Mouse (Mus musculus) ES-E14 (cell line): ENCODE results near the gene Spef1.

Source experiments
- CHD2 ChIP-seq: IDR thresholded peaks from 2 replicates; pipeline ENCODE4 v1.6.1; 2014; ENCODE audit warnings: mild to moderate bottlenecking, low read depth, low read length, inconsistent platforms
- HCFC1 ChIP-seq: IDR thresholded peaks from 2 replicates; pipeline ENCODE4 v1.6.1; 2012; ENCODE audit warnings: low read length, inconsistent platforms, borderline replicate concordance; ENCODE audit not compliant: insufficient read depth
- MAFK ChIP-seq: IDR thresholded peaks from 2 replicates; pipeline ENCODE4 v1.6.1; 2014; ENCODE audit warnings: mild to moderate bottlenecking, low read depth, low read length, inconsistent platforms; ENCODE audit not compliant: insufficient read depth
- ZC3H11A ChIP-seq: IDR thresholded peaks from 2 replicates; pipeline ENCODE4 v1.6.1; 2012; ENCODE audit warnings: low read depth, mild to moderate bottlenecking, inconsistent platforms, low read length, borderline replicate concordance

DNA sequence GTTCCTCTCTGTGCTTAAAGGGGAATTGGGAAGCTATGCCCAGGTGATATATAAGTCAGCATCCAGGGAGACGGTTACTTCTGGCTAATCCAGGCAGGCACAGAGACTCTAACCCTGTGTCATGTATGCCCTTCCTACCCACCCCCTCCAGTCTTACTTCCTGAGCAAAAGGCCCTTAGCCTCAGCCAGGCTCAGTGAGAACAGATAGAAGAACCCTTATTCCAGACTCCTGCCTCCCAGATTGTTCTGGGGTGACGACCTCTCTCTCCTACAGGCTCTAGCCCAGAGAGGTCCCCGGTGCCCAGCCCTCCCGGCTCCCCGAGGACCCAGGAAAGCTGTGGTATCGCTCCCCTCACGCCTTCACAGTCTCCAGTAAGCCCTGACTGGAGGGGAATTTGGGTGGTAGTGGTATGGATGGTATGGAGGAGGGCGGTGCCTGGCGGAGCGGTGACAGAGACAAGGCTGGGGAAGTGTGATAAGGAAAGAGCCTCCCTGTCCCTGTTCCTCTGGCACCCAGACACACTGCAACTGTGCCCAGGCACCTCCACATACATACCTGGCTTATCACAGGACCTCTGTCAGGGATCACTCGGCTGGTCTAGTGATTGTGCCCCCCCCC is 51.5 kb downstream of the Spef1 start:
- TF ChIP-seq HCFC1, result no peak
- TF ChIP-seq MAFK, result no peak
- no peak for TF ChIP-seq ZC3H11A
- TF ChIP-seq CHD2, result no peak
